Mouse (Mus musculus): ENCODE measurements at regions not wholly inside any gene's neighbourhood (a gene's known extent, or its start where the extent isn't known, plus 50 kb on each side); places are given as distances from the start of the nearest gene placed in this dataset.

DNA sequence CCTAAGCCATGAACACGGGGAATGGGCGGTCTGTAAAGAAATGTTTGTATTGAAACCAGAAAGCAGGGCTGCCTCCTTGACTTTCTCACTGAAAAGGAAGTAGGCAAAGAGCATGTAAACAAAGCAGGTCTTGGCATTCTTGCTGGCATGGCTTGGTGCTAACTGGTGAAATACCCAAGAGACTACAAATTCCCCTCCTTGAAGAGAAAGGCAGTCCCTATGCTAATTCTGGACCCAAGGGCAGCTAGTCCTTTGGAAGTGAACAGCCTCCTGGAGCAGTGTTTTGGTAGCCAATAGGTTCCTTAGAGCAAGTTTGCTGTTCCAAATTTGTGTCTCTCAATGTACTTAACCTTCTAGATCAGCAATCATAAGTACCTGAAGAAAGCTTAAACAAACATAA is 456.0 kb upstream of the Mpdz start:
- Histone ChIP-seq H3K79me3 (ENCODE audit: low read depth) (no peaks in the 10 kb centered on the region), H3K4me3 (ENCODE audit: insufficient read depth, poor library complexity, severe bottlenecking) (no peak overlapping the region), H3K36me3 (ENCODE audit: control insufficient read depth, insufficient read depth) (no peaks in the 10 kb centered on the region), H3K79me2 (ENCODE audit: control insufficient read depth, insufficient read depth) (no peaks in the 10 kb centered on the region), H3K27me3 (ENCODE audit: control insufficient read depth, insufficient read depth, insufficient read length) (no peaks in the 10 kb centered on the region), H3ac (ENCODE audit: control insufficient read depth, insufficient read length, low read depth) (no peak overlapping the region)
- no peak for TF ChIP-seq CEBPB (IDR thresholded peaks at IDR 0.05; ENCODE audit: low read depth)

DNA sequence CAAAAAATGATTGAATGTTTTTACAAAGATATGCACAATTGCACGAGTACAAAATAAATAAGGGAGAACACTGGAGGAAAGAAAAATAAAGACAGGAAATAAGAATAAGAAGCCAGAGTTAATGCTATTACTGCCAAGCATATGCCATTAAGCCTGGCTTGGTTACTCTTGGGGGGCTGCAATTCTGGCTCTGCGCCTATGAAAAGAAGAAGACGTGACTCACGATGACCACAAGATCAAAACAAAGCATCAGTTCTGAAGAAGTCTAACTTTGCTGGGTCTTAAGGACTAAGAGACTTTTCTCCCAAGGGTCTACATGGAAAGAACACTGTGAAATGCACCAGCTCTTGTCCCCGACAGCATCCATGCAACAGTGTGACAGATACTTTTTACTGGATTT is 454.8 kb upstream of the Mpdz start:
- Histone ChIP-seq H3K27me3 (ENCODE audit: control insufficient read depth, insufficient read depth, insufficient read length) (no peaks in the 10 kb centered on the region), H3ac (ENCODE audit: control insufficient read depth, insufficient read length, low read depth) (no peak overlapping the region), H3K36me3 (ENCODE audit: control insufficient read depth, insufficient read depth) (no peaks in the 10 kb centered on the region), H3K79me3 (ENCODE audit: low read depth) (no peaks in the 10 kb centered on the region), H3K4me3 (ENCODE audit: insufficient read depth, poor library complexity, severe bottlenecking) (no peak overlapping the region), H3K79me2 (ENCODE audit: control insufficient read depth, insufficient read depth) (no peaks in the 10 kb centered on the region)
- TF ChIP-seq MYOD1 (IDR thresholded peaks at IDR 0.05; ENCODE audit: control insufficient read depth, insufficient read length, low read depth), result no peak
- TF ChIP-seq MAX (IDR thresholded peaks at IDR 0.05), result no peak

DNA sequence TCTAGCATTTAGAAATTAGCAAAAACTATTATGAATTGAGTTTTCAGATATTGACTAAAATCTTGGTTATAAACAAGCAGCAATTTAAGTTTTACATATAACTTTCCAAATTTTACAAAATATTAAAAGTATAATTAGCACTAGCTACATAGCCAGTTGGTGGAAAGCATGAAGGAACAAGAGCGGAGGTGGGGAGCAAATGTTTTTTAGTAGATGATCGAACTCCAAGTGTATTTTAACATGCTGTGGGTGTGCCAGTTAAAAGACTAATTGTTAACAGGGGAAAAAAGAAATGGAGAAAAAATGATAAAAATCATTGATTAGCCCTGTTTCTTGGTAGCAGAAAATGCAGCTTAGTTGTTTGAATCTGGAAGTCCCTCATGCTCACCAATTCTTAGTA is 426.3 kb upstream of the Mpdz start:
- Histone ChIP-seq H3K79me2 (ENCODE audit: control insufficient read depth, insufficient read depth) (no peaks in the 10 kb centered on the region), H3K79me3 (ENCODE audit: low read depth) (no peaks in the 10 kb centered on the region), H3K27me3 (ENCODE audit: control insufficient read depth, insufficient read depth, insufficient read length) (no peaks in the 10 kb centered on the region), H3K36me3 (ENCODE audit: control insufficient read depth, insufficient read depth) (no peaks in the 10 kb centered on the region), H3K4me3 (ENCODE audit: insufficient read depth, poor library complexity, severe bottlenecking) (no peak overlapping the region), H3ac (ENCODE audit: control insufficient read depth, insufficient read length, low read depth) (no peak overlapping the region)
- no peak for TF ChIP-seq MAX (IDR thresholded peaks at IDR 0.05)
- no peak for TF ChIP-seq CTCF (IDR thresholded peaks at IDR 0.05; ENCODE audit: control insufficient read depth, insufficient read depth, insufficient read length)
- no peak for TF ChIP-seq USF1 (IDR thresholded peaks at IDR 0.05; ENCODE audit: low read depth)

DNA sequence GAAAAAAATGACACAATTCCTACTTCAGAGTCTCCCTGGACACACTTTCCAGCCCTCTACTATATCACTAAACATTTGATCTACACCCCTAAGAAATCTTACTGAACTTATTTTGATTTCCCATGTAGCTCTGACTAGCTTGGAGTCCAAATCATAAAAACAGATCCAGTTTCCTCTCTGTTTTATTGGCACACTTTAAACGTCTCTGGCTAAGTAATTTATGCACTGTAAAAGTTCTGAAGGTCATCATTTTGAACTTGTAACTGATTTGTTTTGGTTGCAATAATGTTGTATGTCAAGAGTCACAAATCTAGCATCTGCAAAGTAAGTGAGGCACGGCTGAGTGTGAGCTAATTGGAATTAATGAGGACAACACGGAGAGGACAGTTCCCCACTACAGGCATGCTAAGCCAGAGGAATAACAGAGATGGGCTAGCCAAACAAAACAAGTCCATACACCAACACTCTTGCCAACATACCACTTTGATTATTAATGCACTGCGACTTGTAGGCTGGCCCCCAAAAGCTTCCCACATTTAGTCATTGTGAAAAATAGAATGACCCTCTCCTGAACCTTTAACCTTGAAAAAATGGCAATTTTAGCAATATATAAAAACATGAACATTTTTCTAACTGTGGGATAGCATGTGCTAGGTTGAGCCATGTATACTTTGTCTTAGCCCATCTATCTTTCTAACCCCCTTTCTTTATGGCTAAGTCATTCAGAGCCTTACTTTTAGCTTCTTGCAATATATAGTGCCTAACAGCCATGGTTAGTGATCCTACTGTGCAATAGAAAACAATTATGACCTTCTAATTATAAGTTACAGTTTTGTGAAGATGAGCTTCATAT is 399.3 kb upstream of the Mpdz start:
- H3K4me3 ChIP-seq (ENCODE audit: insufficient read depth, poor library complexity, severe bottlenecking), result no peak overlapping the region
- no peak for TF ChIP-seq FOSL1 (IDR thresholded peaks at IDR 0.05; ENCODE audit: insufficient read depth, low read length, poor library complexity, severe bottlenecking)
- TF ChIP-seq MAX (IDR thresholded peaks at IDR 0.05), result no peak
- TF ChIP-seq MYOG (IDR thresholded peaks at IDR 0.05; ENCODE audit: control insufficient read depth, extremely low read depth, insufficient read length), result no peak
- no peak for TF ChIP-seq USF1 (IDR thresholded peaks at IDR 0.05; ENCODE audit: low read depth)
- TF ChIP-seq CTCF (IDR thresholded peaks at IDR 0.05; ENCODE audit: control insufficient read depth, insufficient read depth, insufficient read length), result no peak
- TF ChIP-seq CEBPB (IDR thresholded peaks at IDR 0.05; ENCODE audit: low read depth), result no peak
- TF ChIP-seq MYOD1 (IDR thresholded peaks at IDR 0.05; ENCODE audit: control insufficient read depth, insufficient read length, low read depth), result no peak

DNA sequence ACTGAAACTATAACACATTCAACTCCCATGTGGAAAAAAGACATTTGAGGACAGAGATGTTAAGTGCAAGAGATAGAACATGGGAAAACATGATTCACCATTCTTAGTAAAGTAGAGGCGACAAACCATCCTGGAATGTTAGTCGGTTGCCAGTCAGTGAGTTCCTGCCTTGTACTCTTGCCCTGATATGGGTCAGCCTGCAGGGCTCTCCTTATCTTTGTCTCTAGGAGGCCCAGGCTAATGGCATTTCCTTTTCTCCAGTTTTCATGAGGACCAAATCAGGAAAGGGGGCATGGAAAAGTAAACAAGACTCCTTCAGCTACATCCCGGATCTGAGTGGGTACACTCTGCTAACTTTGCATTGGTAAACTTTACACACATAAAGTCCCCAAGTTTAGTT is 387.4 kb upstream of the Mpdz start:
- H3K27me3 ChIP-seq (ENCODE audit: control insufficient read depth, insufficient read depth, insufficient read length), result no peaks in the 10 kb centered on the region
- no peak overlapping the region for H3K4me3 ChIP-seq (ENCODE audit: insufficient read depth, poor library complexity, severe bottlenecking)
- no peaks in the 10 kb centered on the region for H3K79me2 ChIP-seq (ENCODE audit: control insufficient read depth, insufficient read depth)
- no peak overlapping the region for H3ac ChIP-seq (ENCODE audit: control insufficient read depth, insufficient read length, low read depth)
- H3K79me3 ChIP-seq (ENCODE audit: low read depth), result no peaks in the 10 kb centered on the region
- H3K36me3 ChIP-seq (ENCODE audit: control insufficient read depth, insufficient read depth), result no peaks in the 10 kb centered on the region
- TF ChIP-seq FOSL1 (IDR thresholded peaks at IDR 0.05; ENCODE audit: insufficient read depth, low read length, poor library complexity, severe bottlenecking), result no peak
- TF ChIP-seq CTCF (IDR thresholded peaks at IDR 0.05; ENCODE audit: control insufficient read depth, insufficient read depth, insufficient read length), result no peak
- TF ChIP-seq MYOD1 (IDR thresholded peaks at IDR 0.05; ENCODE audit: control insufficient read depth, insufficient read length, low read depth), result no peak
- no peak for TF ChIP-seq MAX (IDR thresholded peaks at IDR 0.05)
- TF ChIP-seq USF1 (IDR thresholded peaks at IDR 0.05; ENCODE audit: low read depth), result no peak
- no peak for TF ChIP-seq MYOG (IDR thresholded peaks at IDR 0.05; ENCODE audit: control insufficient read depth, extremely low read depth, insufficient read length)
- TF ChIP-seq CEBPB (IDR thresholded peaks at IDR 0.05; ENCODE audit: low read depth), result no peak

More for the DNA sequence above, 399.3 kb upstream of the Mpdz start:
- no peak overlapping the region for H3ac ChIP-seq (ENCODE audit: control insufficient read depth, insufficient read length, low read depth)
- H3K27me3 ChIP-seq (ENCODE audit: control insufficient read depth, insufficient read depth, insufficient read length), result no peaks in the 10 kb centered on the region
- no peaks in the 10 kb centered on the region for H3K36me3 ChIP-seq (ENCODE audit: control insufficient read depth, insufficient read depth)
- no peaks in the 10 kb centered on the region for H3K79me3 ChIP-seq (ENCODE audit: low read depth)
- no peaks in the 10 kb centered on the region for H3K79me2 ChIP-seq (ENCODE audit: control insufficient read depth, insufficient read depth)

DNA sequence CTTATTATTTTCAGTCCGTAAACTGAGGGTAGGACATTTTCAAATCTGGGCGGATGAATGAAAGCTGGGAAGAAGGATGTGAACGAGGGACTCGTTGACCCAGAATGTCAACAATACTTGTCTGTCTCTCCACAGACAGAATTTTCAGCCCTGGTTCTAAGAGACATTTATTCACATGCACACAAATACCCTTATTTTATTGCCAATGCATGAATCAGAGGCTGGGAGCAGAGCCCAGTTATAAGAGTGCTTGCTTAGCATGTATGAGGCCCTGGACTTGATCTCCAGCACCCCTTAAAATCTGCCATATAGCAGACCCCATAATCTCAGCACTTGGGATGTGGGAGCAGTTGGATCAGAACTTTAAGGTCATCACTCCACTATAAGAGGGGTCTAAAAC is 384.8 kb upstream of the Mpdz start:
- no peak overlapping the region for H3K4me3 ChIP-seq (ENCODE audit: insufficient read depth, poor library complexity, severe bottlenecking)
- H3K36me3 ChIP-seq (ENCODE audit: control insufficient read depth, insufficient read depth), result no peaks in the 10 kb centered on the region
- H3K79me2 ChIP-seq (ENCODE audit: control insufficient read depth, insufficient read depth), result no peaks in the 10 kb centered on the region
- no peak overlapping the region for H3ac ChIP-seq (ENCODE audit: control insufficient read depth, insufficient read length, low read depth)
- TF ChIP-seq CTCF (IDR thresholded peaks at IDR 0.05; ENCODE audit: control insufficient read depth, insufficient read depth, insufficient read length) (no peak), MAX (IDR thresholded peaks at IDR 0.05) (no peak)
- H3K79me3 ChIP-seq (ENCODE audit: low read depth), result no peaks in the 10 kb centered on the region
- no peaks in the 10 kb centered on the region for H3K27me3 ChIP-seq (ENCODE audit: control insufficient read depth, insufficient read depth, insufficient read length)
